Mouse (Mus musculus): ENCODE measurements at regions not wholly inside any gene's neighbourhood (a gene's known extent, or its start where the extent isn't known, plus 50 kb on each side); places are given as distances from the start of the nearest gene placed in this dataset.

DNA sequence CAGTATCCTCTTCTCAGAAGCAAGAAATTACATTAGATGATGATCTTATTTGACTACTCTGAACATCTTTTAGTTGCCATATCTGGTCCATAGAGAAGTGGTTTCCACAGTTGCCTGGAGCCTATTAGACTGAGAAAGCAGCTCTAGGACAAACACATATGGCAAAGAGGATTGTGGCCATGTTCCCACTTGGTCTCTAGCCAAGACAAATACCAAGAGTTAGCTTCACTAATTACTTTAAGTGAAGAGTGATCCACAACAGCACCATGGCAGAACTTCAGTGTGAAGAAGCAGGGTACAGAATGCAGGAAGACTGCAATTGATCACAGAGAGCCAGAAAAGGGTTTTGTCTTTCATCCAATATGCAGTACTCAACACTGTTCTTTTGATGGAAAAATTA, 436.6 kb upstream of the Lingo2 start:
- TF ChIP-seq CTCF (IDR thresholded peaks at IDR 0.05; ENCODE audit: low read depth) (no peak), EP300 (optimal IDR thresholded peaks at IDR 0.05) (no peak)

Measured in stomach, postnatal 0 days (tissue).